Mouse (Mus musculus) gastrocnemius, postnatal 36 days (tissue): Measurements from ENCODE around the gene Notum. TPM values are rescaled to one million over a fixed set of nuclear protein-coding genes. Genes with fewer than 3 reads are reported as not detected.
A peak's percentile ranks its signal among the peaks of the same experiment; 100 is the strongest.

Experiments
- DNase-seq, 2 experiments: peaks; one replicate each; pipeline ENCODE4 v3.0.0; 2022
- intact Hi-C: fragments of 180-260 bp; cut with DNase I; formaldehyde crosslinking; loops from one replicate; pipeline ENCODE4 v1.15.1; 2025
- total RNA-seq, 2 experiments: library from RNA; stranded (reverse); gene quantifications; 2 replicates each; pipeline ENCODE4 v1.2.3; 2021

Notum gene
- total RNA-seq, 2 experiments from 2014 or later: not detected

- intact Hi-C loops: no loop called here
- no peak for DNase-seq
Observed at GRCm38 (mm10) chr11:120622805-120623204, 38.2 kb downstream of the Notum start.

- intact Hi-C loops: no loop called here
- DNase-seq: no peak
Observed at GRCm38 (mm10) chr11:120620195-120620594, 40.8 kb downstream of the Notum start.

- intact Hi-C loops: no loop called here
- DNase-seq: no peak
Observed at GRCm38 (mm10) chr11:120618619-120619535, 42.1 kb downstream of the Notum start.

- intact Hi-C loops: no loop called here
- DNase-seq: peak; percentile 85 to 90
Observed at GRCm38 (mm10) chr11:120617519-120618112, 43.4 kb downstream of the Notum start, which contains the start of gene Pcyt2. Pcyt2 (minus strand) TSS chr11:120617936.

- intact Hi-C loops: no loop called here
- DNase-seq: no peak
Observed at GRCm38 (mm10) chr11:120616617-120617294, 44.2 kb downstream of the Notum start.

- intact Hi-C loops: no loop called here
- no peak for DNase-seq
Observed at GRCm38 (mm10) chr11:120615606-120616203, 45.3 kb downstream of the Notum start.

- intact Hi-C loops: no loop called here
- no peak for DNase-seq
Observed at GRCm38 (mm10) chr11:120615167-120615566, 45.8 kb downstream of the Notum start.

GRCm38 (mm10) chr11:120613976-120614375 lies 47.0 kb downstream of the Notum start:
- no peak for DNase-seq
- intact Hi-C loops: loop anchor here (5.0 kb wide), 2 partner anchors 37 to 122 kb away; partner anchors contain the start of gene Slc25a10

- DNase-seq: no peak
- intact Hi-C loops: loop anchor here (5.0 kb wide), 2 partner anchors 36 to 121 kb away; partner anchors contain the start of gene Slc25a10
Observed at GRCm38 (mm10) chr11:120613481-120613972, 47.4 kb downstream of the Notum start.

- intact Hi-C loops: loop anchor here (1.0 to 5.0 kb wide), 3 partner anchors 35 to 120 kb away; partner anchors contain the start of gene Slc25a10
- peak; percentile 63 to 82 for DNase-seq
Observed at GRCm38 (mm10) chr11:120612763-120613162, 48.2 kb downstream of the Notum start.

- no peak for DNase-seq
- intact Hi-C loops: loop anchor here (5.0 kb wide), 2 partner anchors 33 to 118 kb away; partner anchors contain the start of gene Slc25a10
Observed at GRCm38 (mm10) chr11:120610477-120611046, 50.4 kb downstream of the Notum start.

- intact Hi-C loops: no loop called here
- no peak for DNase-seq
Observed at GRCm38 (mm10) chr11:120609250-120609649, 51.7 kb downstream of the Notum start.

- no peak for DNase-seq
- intact Hi-C loops: no loop called here
Observed at GRCm38 (mm10) chr11:120608241-120609034, 52.5 kb downstream of the Notum start, which contains the start of gene Npb. Npb (plus strand) TSS chr11:120608477.

GRCm38 (mm10) chr11:120606764-120607163 lies 54.2 kb downstream of the Notum start:
- DNase-seq: no peak
- intact Hi-C loops: no loop called here

- intact Hi-C loops: no loop called here
- no peak for DNase-seq
Observed at GRCm38 (mm10) chr11:120605667-120606066, 55.3 kb downstream of the Notum start.
